Mouse (Mus musculus): Measurements from ENCODE around the gene Slc1a5. TPM values are rescaled to one million over a fixed set of nuclear protein-coding genes. Genes with fewer than 3 reads are reported as not detected.

The Slc1a5 gene
- total RNA-seq, 2 experiments from 2014 or later, result 36.1 to 107 TPM

GRCm38 (mm10) chr7:16815351-16815941 lies 34.3 kb downstream of the Slc1a5 start, which contains the start of gene Strn4:
TSS of gene Strn4 (plus strand) at chr7:16815889.
- ATAC-seq (replicated peaks; ENCODE audit: low FRiP score, low TSS enrichment, poor library complexity, severe bottlenecking), result no peak

- no peak for ATAC-seq (replicated peaks; ENCODE audit: low FRiP score, low TSS enrichment, poor library complexity, severe bottlenecking)
Measured at GRCm38 (mm10) chr7:16816078-16816474, 34.9 kb downstream of the Slc1a5 start.

- ATAC-seq (replicated peaks; ENCODE audit: low FRiP score, low TSS enrichment, poor library complexity, severe bottlenecking), result no peak
Measured at GRCm38 (mm10) chr7:16816475-16817122, 35.5 kb downstream of the Slc1a5 start, which contains the start of gene Fkrp. TSS of gene Fkrp (minus strand) at chr7:16816732.

- no peak for ATAC-seq (replicated peaks; ENCODE audit: low FRiP score, low TSS enrichment, poor library complexity, severe bottlenecking)
Measured at GRCm38 (mm10) chr7:16817693-16818092, 36.6 kb downstream of the Slc1a5 start.

GRCm38 (mm10) chr7:16819794-16820193 lies 38.7 kb downstream of the Slc1a5 start:
- ATAC-seq (replicated peaks; ENCODE audit: low FRiP score, low TSS enrichment, poor library complexity, severe bottlenecking), result peak; percentile 83

- ATAC-seq (replicated peaks; ENCODE audit: low FRiP score, low TSS enrichment, poor library complexity, severe bottlenecking), result no peak; the same call in 1 of the 2 replicates
Measured at GRCm38 (mm10) chr7:16820271-16820763, 39.2 kb downstream of the Slc1a5 start.

GRCm38 (mm10) chr7:16821091-16821490 lies 40.0 kb downstream of the Slc1a5 start:
- ATAC-seq (replicated peaks; ENCODE audit: low FRiP score, low TSS enrichment, poor library complexity, severe bottlenecking), result no peak

- ATAC-seq (replicated peaks; ENCODE audit: low FRiP score, low TSS enrichment, poor library complexity, severe bottlenecking), result no peak
Measured at GRCm38 (mm10) chr7:16821669-16822101, 40.5 kb downstream of the Slc1a5 start.

GRCm38 (mm10) chr7:16823734-16824133 lies 42.6 kb downstream of the Slc1a5 start:
- no peak for ATAC-seq (replicated peaks; ENCODE audit: low FRiP score, low TSS enrichment, poor library complexity, severe bottlenecking)

GRCm38 (mm10) chr7:16825785-16826184 lies 44.6 kb downstream of the Slc1a5 start:
- ATAC-seq (replicated peaks; ENCODE audit: low FRiP score, low TSS enrichment, poor library complexity, severe bottlenecking), result peak; percentile 69

GRCm38 (mm10) chr7:16826571-16826970 lies 45.4 kb downstream of the Slc1a5 start:
- ATAC-seq (replicated peaks; ENCODE audit: low FRiP score, low TSS enrichment, poor library complexity, severe bottlenecking), result no peak

- no peak for ATAC-seq (replicated peaks; ENCODE audit: low FRiP score, low TSS enrichment, poor library complexity, severe bottlenecking)
Measured at GRCm38 (mm10) chr7:16827274-16827673, 46.1 kb downstream of the Slc1a5 start.

GRCm38 (mm10) chr7:16830449-16830848 lies 49.3 kb downstream of the Slc1a5 start:
- no peak for ATAC-seq (replicated peaks; ENCODE audit: low FRiP score, low TSS enrichment, poor library complexity, severe bottlenecking)

GRCm38 (mm10) chr7:16837916-16838803 lies 57.0 kb downstream of the Slc1a5 start:
- no peak for ATAC-seq (replicated peaks; ENCODE audit: low FRiP score, low TSS enrichment, poor library complexity, severe bottlenecking)

- ATAC-seq (replicated peaks; ENCODE audit: low FRiP score, low TSS enrichment, poor library complexity, severe bottlenecking), result no peak
Measured at GRCm38 (mm10) chr7:16838804-16839426, 57.8 kb downstream of the Slc1a5 start.

GRCm38 (mm10) chr7:16839427-16840108 lies 58.4 kb downstream of the Slc1a5 start:
- ATAC-seq (replicated peaks; ENCODE audit: low FRiP score, low TSS enrichment, poor library complexity, severe bottlenecking), result no peak

GRCm38 (mm10) chr7:16840109-16840491 lies 59.0 kb downstream of the Slc1a5 start:
- no peak for ATAC-seq (replicated peaks; ENCODE audit: low FRiP score, low TSS enrichment, poor library complexity, severe bottlenecking)

GRCm38 (mm10) chr7:16841078-16841477 lies 59.9 kb downstream of the Slc1a5 start:
- no peak for ATAC-seq (replicated peaks; ENCODE audit: low FRiP score, low TSS enrichment, poor library complexity, severe bottlenecking)
